Mouse (Mus musculus): ENCODE data around the gene Btbd35f20.
"Not testable (repeated sequence)": the region's sequence is repeated elsewhere in the genome, so short reads cannot be mapped to it uniquely, and the experiment has no call there.

The Btbd35f20 gene

DNA sequence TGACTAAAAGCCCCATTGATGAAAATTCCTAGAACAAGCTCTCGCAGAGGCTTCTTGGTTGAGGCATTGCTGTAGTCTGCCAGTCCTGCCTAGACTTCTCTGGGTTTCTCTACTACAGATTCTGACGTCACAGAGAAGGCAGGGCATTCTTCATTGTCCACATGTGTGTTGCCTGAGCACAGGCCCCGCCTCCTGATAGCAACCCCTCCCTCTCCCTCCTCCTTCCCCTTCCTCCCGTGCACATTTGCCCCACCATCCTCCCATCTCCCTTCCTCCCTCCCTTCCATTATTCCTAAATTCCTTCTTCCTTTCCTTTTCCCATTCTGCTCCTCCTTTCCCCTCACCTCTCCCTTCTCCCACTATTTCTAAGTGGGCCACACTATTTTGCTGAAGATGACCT lies at the start of gene Btbd35f20:
Gene Btbd35f20, minus strand, starts transcription at position 101 of the 400 bp plus-strand sequence.
- not testable (repeated sequence) for DNase-seq (ENCODE audit: low spot score)
